Mouse (Mus musculus) heart, embryonic 15.5 days (tissue): Measurements from ENCODE around the gene Dapk3. TPM values are rescaled to one million over a fixed set of nuclear protein-coding genes. Genes with fewer than 3 reads are reported as not detected.
A peak's percentile ranks its signal among the peaks of the same experiment; 100 is the strongest.
"Not testable (repeated sequence)": the region's sequence is repeated elsewhere in the genome, so short reads cannot be mapped to it uniquely, and the experiment has no call there.

ENCODE experiments used
- ATAC-seq: fragments of 200-750 bp; cut with Nextera tagmentation; replicated peaks from 2 replicates; pipeline ENCODE4 v1.8.0; 2017; ENCODE audit warnings: low read depth, moderate TSS enrichment; ENCODE audit not compliant: insufficient number of reproducible peaks, insufficient read depth, low FRiP score
- H3K27ac ChIP-seq: fragments of 300-500 bp; sonication (generic); 2 replicates; pipeline ENCODE4 v1.5.1; 2015; ENCODE audit warnings: mild to moderate bottlenecking, inconsistent platforms
- H3K27me3 ChIP-seq: fragments of 300-500 bp; sonication (generic); 2 replicates; pipeline ENCODE4 v1.6.1; 2015; ENCODE audit warnings: inconsistent platforms
- H3K36me3 ChIP-seq: fragments of 300-500 bp; sonication (generic); 2 replicates; pipeline ENCODE4 v1.6.1; 2015; ENCODE audit warnings: mild to moderate bottlenecking, inconsistent platforms
- H3K4me1 ChIP-seq: fragments of 300-500 bp; sonication (generic); replicated peaks from 2 replicates; pipeline ENCODE4 v1.6.1; 2015; ENCODE audit warnings: inconsistent platforms
- H3K4me2 ChIP-seq: fragments of 300-500 bp; sonication (generic); 2 replicates; pipeline ENCODE4 v1.6.1; 2015; ENCODE audit warnings: inconsistent platforms, mild to moderate bottlenecking, moderate library complexity
- H3K4me3 ChIP-seq: fragments of 300-500 bp; sonication (generic); 2 replicates; pipeline ENCODE4 v1.5.1; 2015; ENCODE audit warnings: mild to moderate bottlenecking, inconsistent platforms
- H3K9ac ChIP-seq: fragments of 300-500 bp; sonication (generic); 2 replicates; pipeline ENCODE4 v1.6.1; 2015; ENCODE audit warnings: mild to moderate bottlenecking, inconsistent platforms
- H3K9me3 ChIP-seq: fragments of 300-500 bp; sonication (generic); replicated peaks from 2 replicates; pipeline ENCODE4 v1.6.1; 2016; ENCODE audit warnings: inconsistent platforms
- WGBS: fragments of 180-500 bp; shearing (Covaris S2); methylation state at CpG from one replicate; pipeline ENCODE4 v1.1.7; 2015; ENCODE audit warnings: mixed read lengths; 5-methylcytosine and 5-hydroxymethylcytosine counted together
- polyA plus RNA-seq: library from polyadenylated mRNA; unstranded; fragments of >200 nt; fragmentation: Nextera tagmentation; extraction: Ambion mirVana; gene quantifications from 2 replicates; pipeline ENCODE4 v1.2.1, GENCODE M21; 2015

Gene Dapk3
- polyA plus RNA-seq, 1 experiment from 2014 or later = 38.4 TPM

DNA sequence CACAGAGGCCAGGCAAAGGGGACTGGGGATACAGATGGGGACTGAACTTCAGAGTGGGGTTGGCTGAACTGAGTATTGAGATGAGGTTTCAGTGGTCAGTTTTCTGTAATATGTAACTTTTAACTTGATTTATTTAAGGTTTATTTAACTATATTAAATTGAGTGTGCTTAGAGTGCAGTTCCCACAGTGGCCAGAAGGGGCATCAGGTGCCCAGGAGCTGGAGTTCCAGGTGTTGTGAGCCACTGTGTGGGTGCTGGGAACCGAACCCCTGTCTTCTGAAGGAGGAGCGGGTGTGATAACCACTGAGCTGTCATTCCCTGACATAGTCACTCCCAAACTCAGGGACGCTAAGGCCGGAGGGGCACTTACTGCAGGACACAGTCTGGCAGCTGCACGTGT lies 27.3 kb downstream of the Dapk3 start:
- no peak overlapping the region for H3K4me3 ChIP-seq
- H3K36me3 ChIP-seq = no peaks in the 10 kb centered on the region
- no peaks in the 10 kb centered on the region for H3K27me3 ChIP-seq
- H3K4me1 ChIP-seq = no peaks in the 10 kb centered on the region
- no peaks in the 10 kb centered on the region; the same call in 1 of the 2 replicates for H3K9me3 ChIP-seq
- H3K4me2 ChIP-seq = no peak overlapping the region
- no peak overlapping the region for H3K9ac ChIP-seq
- no peak for ATAC-seq
- H3K27ac ChIP-seq = no peak overlapping the region
- WGBS = 94% methylated on average over 5 of the region's 5 CpGs

GRCm38 (mm10) chr10:81216260-81216659 lies 33.5 kb downstream of the Dapk3 start:
- Histone ChIP-seq H3K36me3 (no peaks in the 10 kb centered on the region), H3K4me3 (no peak overlapping the region), H3K4me2 (no peak overlapping the region), H3K9ac (no peak overlapping the region), H3K27me3 (peaks cover 10% of the 10 kb centered on the region; the same call in 1 of the 2 replicates), H3K9me3 (no peaks in the 10 kb centered on the region), H3K27ac (no peak overlapping the region), H3K4me1 (0 out of 2 replicates have a peak, but pooled peaks cover 2% of the 10 kb centered on the region)
- 87% methylated on average over 6 of the region's 6 CpGs for WGBS
- no peak for ATAC-seq

DNA sequence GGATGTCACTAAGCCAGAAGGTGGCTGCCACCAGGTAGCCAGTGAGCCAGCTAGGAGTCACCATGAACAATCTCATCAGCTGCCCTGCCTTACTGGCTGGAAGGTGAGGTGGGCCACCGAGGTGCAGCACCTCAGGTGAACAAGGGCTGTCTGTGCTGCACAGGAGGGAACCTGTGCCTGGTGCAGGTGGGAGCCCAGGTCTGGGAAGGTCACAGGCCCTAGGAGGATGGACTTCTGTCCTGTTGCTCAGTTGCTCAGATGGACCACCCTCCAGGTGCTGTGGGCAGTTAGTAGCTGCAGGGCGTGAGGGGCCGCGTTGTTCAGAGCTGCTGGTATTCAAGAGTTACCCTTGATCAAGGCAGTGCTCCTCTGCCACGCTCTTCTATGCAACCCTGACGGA lies 34.0 kb downstream of the Dapk3 start:
- Histone ChIP-seq H3K4me1 (0 out of 2 replicates have a peak, but pooled peaks cover 2% of the 10 kb centered on the region), H3K9me3 (no peaks in the 10 kb centered on the region), H3K4me3 (no peak overlapping the region), H3K4me2 (no peak overlapping the region), H3K27me3 (peaks cover 10% of the 10 kb centered on the region; the same call in 1 of the 2 replicates), H3K36me3 (no peaks in the 10 kb centered on the region), H3K9ac (no peak overlapping the region), H3K27ac (no peak overlapping the region)
- ATAC-seq = no peak
- 83% methylated on average over 6 of the region's 6 CpGs for WGBS

DNA sequence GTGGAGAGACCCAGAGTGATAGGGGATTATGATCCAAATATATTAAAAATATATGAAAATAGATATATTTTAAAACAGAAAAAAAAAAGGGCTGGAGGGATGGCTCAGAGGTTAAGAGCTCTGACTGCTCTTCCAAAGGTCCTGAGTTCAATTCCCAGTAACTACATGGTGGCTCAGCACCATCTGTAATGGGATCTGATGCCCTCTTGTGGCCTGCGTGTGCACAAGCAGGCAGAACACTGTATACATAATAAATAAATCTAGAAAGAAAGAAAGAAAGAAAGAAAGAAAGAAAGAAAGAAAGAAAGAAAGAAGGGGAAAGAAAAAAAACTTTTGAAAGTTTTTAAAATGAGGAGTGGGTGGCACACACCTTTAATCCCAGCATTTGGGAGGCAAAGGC lies 34.5 kb downstream of the Dapk3 start:
- ATAC-seq = not testable (repeated sequence)

DNA sequence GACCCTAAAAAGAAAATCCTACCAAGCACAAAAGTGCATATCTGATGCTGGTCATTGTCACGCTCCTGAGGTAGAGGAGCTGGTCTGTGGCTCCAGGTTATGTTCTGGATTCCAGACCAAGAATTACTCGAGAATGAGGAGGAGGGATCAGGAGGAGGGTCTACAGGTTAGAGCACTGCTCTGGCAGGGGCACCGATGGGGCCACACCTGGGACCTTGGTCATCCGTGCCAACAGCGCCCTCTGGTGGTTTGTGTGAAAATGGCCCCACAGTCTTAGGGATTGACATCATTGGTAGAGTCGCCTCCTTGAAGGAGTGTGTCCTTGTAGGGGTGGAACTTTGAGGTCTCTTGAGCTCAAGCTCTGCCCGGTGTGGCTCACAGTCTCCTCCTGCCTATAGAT lies 35.2 kb downstream of the Dapk3 start:
- Histone ChIP-seq H3K4me2 (no peak overlapping the region), H3K27ac (no peak overlapping the region), H3K9ac (no peak overlapping the region), H3K4me3 (no peak overlapping the region), H3K27me3 (peaks cover 10% of the 10 kb centered on the region; the same call in 1 of the 2 replicates), H3K36me3 (no peaks in the 10 kb centered on the region), H3K9me3 (no peaks in the 10 kb centered on the region), H3K4me1 (0 out of 2 replicates have a peak, but pooled peaks cover 2% of the 10 kb centered on the region)
- WGBS = 29% methylated on average over 7 of the region's 7 CpGs
- ATAC-seq = peak; percentile 60; the same call in 1 of the 2 replicates

More for the DNA sequence above, 34.5 kb downstream of the Dapk3 start:
- WGBS = 32% methylated on average over 1 of the region's 1 CpGs
- not testable (repeated sequence) for H3K9ac ChIP-seq, H3K27me3 ChIP-seq, H3K27ac ChIP-seq, H3K4me2 ChIP-seq, H3K4me3 ChIP-seq, H3K36me3 ChIP-seq, H3K9me3 ChIP-seq, H3K4me1 ChIP-seq

GRCm38 (mm10) chr10:81221402-81222015 lies 38.7 kb downstream of the Dapk3 start:
- Histone ChIP-seq H3K27me3 (peaks cover 10% of the 10 kb centered on the region; the same call in 1 of the 2 replicates), H3K4me2 (no peak overlapping the region)

DNA sequence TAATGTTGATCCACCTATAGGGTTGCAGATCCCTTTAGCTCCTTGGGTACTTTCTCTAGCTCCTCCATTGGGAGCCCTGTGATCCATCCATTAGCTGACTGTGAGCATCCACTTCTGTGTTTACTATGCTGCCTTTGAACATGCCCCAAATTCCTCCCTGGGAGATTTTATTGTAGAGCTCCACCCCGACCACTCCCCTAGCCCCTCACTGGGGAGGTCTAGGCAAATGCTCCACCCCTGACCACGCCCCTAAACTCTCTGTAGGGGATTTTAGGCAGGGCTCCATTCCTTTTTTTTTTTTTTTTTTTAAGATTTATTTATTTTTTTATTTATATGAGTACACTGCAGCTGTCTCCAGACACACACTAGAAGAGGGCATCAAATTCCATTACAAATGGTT lies 40.9 kb downstream of the Dapk3 start:
- H3K9me3 ChIP-seq, H3K4me3 ChIP-seq, H3K27ac ChIP-seq, H3K4me1 ChIP-seq, H3K4me2 ChIP-seq, H3K9ac ChIP-seq, ATAC-seq, H3K36me3 ChIP-seq: not testable (repeated sequence)
- peaks cover 12% of the 10 kb centered on the region for H3K27me3 ChIP-seq
- 54% methylated on average over 2 of the region's 2 CpGs for WGBS

More at GRCm38 (mm10) chr10:81221402-81222015, 38.7 kb downstream of the Dapk3 start:
- WGBS = 80% methylated on average over 5 of the region's 5 CpGs
- ATAC-seq = no peak
- Histone ChIP-seq H3K9ac (no peak overlapping the region), H3K36me3 (no peaks in the 10 kb centered on the region), H3K4me1 (0 out of 2 replicates have a peak, but pooled peaks cover 2% of the 10 kb centered on the region), H3K4me3 (no peak overlapping the region), H3K9me3 (no peaks in the 10 kb centered on the region), H3K27ac (no peak overlapping the region)

- peaks cover 26% of the 10 kb centered on the region for H3K4me1 ChIP-seq
- H3K4me3 ChIP-seq = peak overlapping the region; percentile 18
- peaks cover 43% of the 10 kb centered on the region for H3K27me3 ChIP-seq
- no peaks in the 10 kb centered on the region for H3K36me3 ChIP-seq
- 11% methylated on average over 20 of the region's 20 CpGs for WGBS
- no peak overlapping the region for H3K27ac ChIP-seq
- no peak for ATAC-seq
- no peaks in the 10 kb centered on the region for H3K9me3 ChIP-seq
- peak overlapping the region; percentile 27 for H3K9ac ChIP-seq
- peak overlapping the region; percentile 54 for H3K4me2 ChIP-seq
Measured at GRCm38 (mm10) chr10:81229735-81230437, 47.1 kb downstream of the Dapk3 start.

GRCm38 (mm10) chr10:81230438-81231332 lies 47.9 kb downstream of the Dapk3 start, which contains the start of gene Atcay:
Gene Atcay (minus strand): TSS chr10:81230833.
- peak within 1 kb of the TSS; percentile 27 for H3K9ac ChIP-seq
- peaks cover 43% of the 10 kb centered on the region for H3K27me3 ChIP-seq
- no peak for ATAC-seq
- H3K27ac ChIP-seq = no peak within 1 kb of the TSS
- WGBS = 10% methylated on average over 27 of the region's 27 CpGs
- H3K36me3 ChIP-seq = no peaks in the 10 kb centered on the region
- H3K9me3 ChIP-seq = no peaks in the 10 kb centered on the region
- H3K4me1 ChIP-seq = peaks cover 26% of the 10 kb centered on the region
- peak within 1 kb of the TSS; percentile 18 for H3K4me3 ChIP-seq
- H3K4me2 ChIP-seq = peak within 1 kb of the TSS; percentile 54

DNA sequence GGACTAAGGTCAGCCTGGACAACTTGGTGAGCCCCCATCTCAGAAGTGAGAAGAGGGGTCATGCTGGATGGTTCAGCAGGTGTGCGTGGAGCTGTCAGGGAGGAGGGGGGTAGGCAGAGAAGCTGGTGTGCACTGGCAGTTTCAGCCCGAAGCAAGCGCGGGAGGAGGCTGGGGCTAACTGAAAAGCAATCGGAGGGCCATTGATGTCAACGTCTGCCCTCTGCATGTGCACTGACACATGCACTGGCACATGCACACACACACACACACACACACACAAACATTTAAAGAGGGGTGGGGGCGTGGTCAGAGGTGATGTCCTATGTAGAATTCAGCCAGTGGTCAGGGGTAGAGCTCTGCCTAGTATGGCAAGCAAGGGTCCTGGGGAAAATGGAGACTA lies 48.6 kb downstream of the Dapk3 start:
- H3K9me3 ChIP-seq = no peaks in the 10 kb centered on the region
- no peak overlapping the region for H3K9ac ChIP-seq
- no peak for ATAC-seq
- WGBS = 44% methylated on average over 7 of the region's 7 CpGs
- H3K4me3 ChIP-seq = no peak overlapping the region
- no peaks in the 10 kb centered on the region for H3K36me3 ChIP-seq
- peaks cover 43% of the 10 kb centered on the region for H3K27me3 ChIP-seq
- peaks cover 26% of the 10 kb centered on the region for H3K4me1 ChIP-seq
- H3K4me2 ChIP-seq = no peak overlapping the region
- H3K27ac ChIP-seq = no peak overlapping the region
